Mouse (Mus musculus): ENCODE measurements around the gene Foxp1. TPM values are rescaled to one million over a fixed set of nuclear protein-coding genes. Genes with fewer than 3 reads are reported as not detected.

Foxp1 gene
- polyA plus RNA-seq, 2 experiments, result 7.9 to 10.6 TPM

GRCm38 (mm10) chr6:99058688-99059087 is 463.8 kb downstream of the Foxp1 start:
- H3K9me3 ChIP-seq (ENCODE audit: control insufficient read depth, low read length), result no peaks in the 10 kb centered on the region
- no peak for ATAC-seq (ENCODE audit: insufficient read depth)
- H3K4me2 ChIP-seq (ENCODE audit: low read depth), result no peak overlapping the region
- no peak overlapping the region for H3K4me3 ChIP-seq (ENCODE audit: insufficient read depth in 1 of 2, low read depth in 2 of 2, low read length in 2 of 2)
- H3K27me3 ChIP-seq (ENCODE audit: control insufficient read depth, insufficient read depth, low read length), result no peaks in the 10 kb centered on the region
- no peak overlapping the region for H3K9ac ChIP-seq (replicated peaks)
- no peak overlapping the region for H3K27ac ChIP-seq
- TF ChIP-seq EP300 (IDR thresholded peaks at IDR 0.05; ENCODE audit: low read depth) (no peak), CTCF (IDR thresholded peaks at IDR 0.05; ENCODE audit: low read depth) (no peak)
- H3K36me3 ChIP-seq (replicated peaks; ENCODE audit: control insufficient read depth, insufficient read depth, low read depth), result no peaks in the 10 kb centered on the region
- H3K4me1 ChIP-seq (replicated peaks; ENCODE audit: control insufficient read depth in 2 of 2, insufficient read depth in 2 of 2, low read length in 1 of 2), result 0 out of 4 replicates have a peak, but pooled peaks cover 0 to 4% of the 10 kb centered on the region in 2 experiments
- WGBS (ENCODE audit: insufficient replicate concordance), result 59% methylated on average over 3 of the region's 3 CpGs
- no peak for DNase-seq (ENCODE audit: low read depth in 3 of 3, low spot score in 3 of 3)

DNA sequence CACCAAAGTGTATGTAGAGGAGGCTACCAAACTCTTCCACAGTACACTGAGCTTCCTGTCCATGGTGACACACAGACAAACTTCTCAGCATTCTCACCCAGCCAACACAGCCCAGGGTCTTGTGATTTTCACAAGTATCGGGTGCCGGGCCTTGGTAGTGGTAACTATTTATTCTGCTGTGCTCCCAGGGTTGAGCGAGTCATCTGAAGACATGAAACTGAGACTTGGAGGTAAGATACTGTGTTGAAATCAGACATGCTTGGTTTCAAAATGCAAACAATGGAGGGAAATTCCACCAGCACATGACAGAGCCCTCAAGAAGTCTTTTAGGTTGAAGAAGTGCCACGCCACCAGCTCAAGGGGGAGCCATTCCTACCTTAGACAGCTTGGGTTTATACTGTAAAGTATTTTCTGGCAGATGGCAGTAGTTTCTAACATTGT is 465.4 kb downstream of the Foxp1 start:
- Histone ChIP-seq H3K4me2 (ENCODE audit: low read depth) (no peak overlapping the region), H3K27ac (no peak overlapping the region), H3K9ac (replicated peaks) (no peak overlapping the region), H3K4me1 (replicated peaks; ENCODE audit: control insufficient read depth in 2 of 2, insufficient read depth in 2 of 2, low read length in 1 of 2) (0 out of 4 replicates have a peak, but pooled peaks cover 0 to 4% of the 10 kb centered on the region in 2 experiments), H3K9me3 (ENCODE audit: control insufficient read depth, low read length) (no peaks in the 10 kb centered on the region), H3K27me3 (ENCODE audit: control insufficient read depth, insufficient read depth, low read length) (no peaks in the 10 kb centered on the region), H3K36me3 (replicated peaks; ENCODE audit: control insufficient read depth, insufficient read depth, low read depth) (no peaks in the 10 kb centered on the region), H3K4me3 (ENCODE audit: insufficient read depth in 1 of 2, low read depth in 2 of 2, low read length in 2 of 2) (no peak overlapping the region)
- 71% methylated on average over 4 of the region's 4 CpGs for WGBS (ENCODE audit: insufficient replicate concordance)
- no peak for ATAC-seq (ENCODE audit: insufficient read depth)
- no peak for DNase-seq (ENCODE audit: low read depth in 3 of 3, low spot score in 3 of 3)
- no peak for TF ChIP-seq CTCF (IDR thresholded peaks at IDR 0.05; ENCODE audit: low read depth)
- no peak for TF ChIP-seq EP300 (IDR thresholded peaks at IDR 0.05; ENCODE audit: low read depth)

DNA sequence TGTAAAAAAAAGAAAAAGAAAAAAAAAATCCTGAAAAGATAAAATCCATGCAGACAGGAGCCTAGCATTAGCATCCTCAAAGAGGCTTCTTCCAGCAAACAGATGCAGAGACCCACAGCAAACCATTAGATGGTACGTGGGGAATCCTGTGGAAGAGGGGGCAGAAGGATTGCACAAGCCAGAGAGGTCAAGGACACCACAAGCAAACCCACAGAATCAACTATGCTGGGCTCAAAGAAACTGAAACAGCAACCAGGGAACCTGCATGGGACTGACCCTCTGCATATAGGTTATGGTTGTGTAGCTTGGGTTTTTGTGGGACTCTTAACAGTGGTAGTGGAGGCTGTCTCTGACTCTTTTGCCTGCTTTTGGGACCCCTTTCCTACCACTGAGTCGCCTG is 466.1 kb downstream of the Foxp1 start:
- no peak for ATAC-seq (ENCODE audit: insufficient read depth)
- no peak overlapping the region for H3K27ac ChIP-seq
- no peak for TF ChIP-seq CTCF (IDR thresholded peaks at IDR 0.05; ENCODE audit: low read depth)
- no peak for TF ChIP-seq EP300 (IDR thresholded peaks at IDR 0.05; ENCODE audit: low read depth)
- H3K4me3 ChIP-seq (ENCODE audit: insufficient read depth in 1 of 2, low read depth in 2 of 2, low read length in 2 of 2), result no peak overlapping the region
- 31% methylated on average over 2 of the region's 2 CpGs for WGBS (ENCODE audit: insufficient replicate concordance)
- no peak overlapping the region for H3K4me2 ChIP-seq (ENCODE audit: low read depth)
- H3K36me3 ChIP-seq (replicated peaks; ENCODE audit: control insufficient read depth, insufficient read depth, low read depth), result no peaks in the 10 kb centered on the region
- H3K9ac ChIP-seq (replicated peaks), result no peak overlapping the region
- DNase-seq (ENCODE audit: low read depth in 3 of 3, low spot score in 3 of 3), result no peak
- no peaks in the 10 kb centered on the region for H3K27me3 ChIP-seq (ENCODE audit: control insufficient read depth, insufficient read depth, low read length)
- H3K4me1 ChIP-seq (replicated peaks; ENCODE audit: control insufficient read depth in 2 of 2, insufficient read depth in 2 of 2, low read length in 1 of 2), result 0 out of 4 replicates have a peak, but pooled peaks cover 0 to 4% of the 10 kb centered on the region in 2 experiments
- H3K9me3 ChIP-seq (ENCODE audit: control insufficient read depth, low read length), result no peaks in the 10 kb centered on the region

GRCm38 (mm10) chr6:99053998-99054397 is 468.5 kb downstream of the Foxp1 start:
- H3K9me3 ChIP-seq (ENCODE audit: control insufficient read depth, low read length), result no peaks in the 10 kb centered on the region
- H3K27ac ChIP-seq, result no peak overlapping the region
- H3K4me2 ChIP-seq (ENCODE audit: low read depth), result no peak overlapping the region
- H3K27me3 ChIP-seq (ENCODE audit: control insufficient read depth, insufficient read depth, low read length), result no peaks in the 10 kb centered on the region
- no peak overlapping the region for H3K9ac ChIP-seq (replicated peaks)
- WGBS (ENCODE audit: insufficient replicate concordance), result 62% methylated on average over 2 of the region's 2 CpGs
- no peak for TF ChIP-seq EP300 (IDR thresholded peaks at IDR 0.05; ENCODE audit: low read depth)
- no peak overlapping the region for H3K4me3 ChIP-seq (ENCODE audit: insufficient read depth in 1 of 2, low read depth in 2 of 2, low read length in 2 of 2)
- no peaks in the 10 kb centered on the region for H3K36me3 ChIP-seq (replicated peaks; ENCODE audit: control insufficient read depth, insufficient read depth, low read depth)
- DNase-seq (ENCODE audit: low read depth in 3 of 3, low spot score in 3 of 3), result no peak
- ATAC-seq (ENCODE audit: insufficient read depth), result no peak
- 0 out of 4 replicates have a peak, but pooled peaks cover 0 to 4% of the 10 kb centered on the region in 2 experiments for H3K4me1 ChIP-seq (replicated peaks; ENCODE audit: control insufficient read depth in 2 of 2, insufficient read depth in 2 of 2, low read length in 1 of 2)

DNA sequence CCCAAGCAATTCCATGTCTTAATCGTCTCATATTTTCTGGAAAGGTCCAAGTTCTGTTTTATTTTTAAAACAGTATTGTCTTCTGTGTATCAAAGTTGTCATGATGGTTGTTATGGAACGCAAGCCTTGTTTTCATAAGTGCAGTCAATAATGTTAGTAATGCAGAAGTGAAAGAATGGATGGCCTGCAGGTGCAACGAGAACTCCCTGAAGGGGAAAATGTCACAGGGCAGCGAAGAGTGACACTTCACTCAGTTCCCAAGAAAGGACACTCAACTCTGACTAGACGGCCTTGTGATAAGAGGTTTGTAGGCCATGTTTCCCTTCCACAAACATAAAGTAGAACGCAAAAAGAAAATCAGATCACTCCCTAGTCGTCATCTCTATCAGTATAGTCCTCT is 469.4 kb downstream of the Foxp1 start:
- no peaks in the 10 kb centered on the region for H3K27me3 ChIP-seq (ENCODE audit: control insufficient read depth, insufficient read depth, low read length)
- no peak for ATAC-seq (ENCODE audit: insufficient read depth)
- TF ChIP-seq EP300 (IDR thresholded peaks at IDR 0.05; ENCODE audit: low read depth), result no peak
- no peak overlapping the region for H3K9ac ChIP-seq (replicated peaks)
- H3K36me3 ChIP-seq (replicated peaks; ENCODE audit: control insufficient read depth, insufficient read depth, low read depth), result no peaks in the 10 kb centered on the region
- H3K4me2 ChIP-seq (ENCODE audit: low read depth), result no peak overlapping the region
- H3K4me3 ChIP-seq (ENCODE audit: insufficient read depth in 1 of 2, low read depth in 2 of 2, low read length in 2 of 2), result no peak overlapping the region
- no peaks in the 10 kb centered on the region for H3K9me3 ChIP-seq (ENCODE audit: control insufficient read depth, low read length)
- 0 out of 4 replicates have a peak, but pooled peaks cover 0 to 4% of the 10 kb centered on the region in 2 experiments for H3K4me1 ChIP-seq (replicated peaks; ENCODE audit: control insufficient read depth in 2 of 2, insufficient read depth in 2 of 2, low read length in 1 of 2)
- DNase-seq (ENCODE audit: low read depth in 3 of 3, low spot score in 3 of 3), result no peak
- H3K27ac ChIP-seq, result no peak overlapping the region
- WGBS (ENCODE audit: insufficient replicate concordance), result 67% methylated on average over 7 of the region's 7 CpGs
